ENCODE assay signal across 8 mouse cellular contexts in the genomic region with DNA sequence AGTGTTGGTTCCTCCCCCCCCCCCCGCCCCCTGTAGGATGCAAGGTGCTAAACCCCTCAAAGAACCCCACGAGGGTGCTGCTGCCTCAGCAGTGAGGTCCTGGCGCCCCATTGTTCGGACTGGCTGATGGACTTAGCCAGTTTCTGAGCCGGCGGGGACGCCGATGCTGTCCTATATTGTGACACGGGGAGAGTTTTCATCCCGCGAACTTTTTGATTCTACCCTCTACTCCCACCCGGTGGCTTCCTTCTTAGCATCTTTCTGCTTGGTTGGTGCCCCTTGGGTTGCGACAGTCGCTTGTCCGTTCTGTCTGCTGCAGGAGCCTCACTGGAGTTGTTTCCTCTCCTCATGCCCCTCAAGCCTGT. TPM values are rescaled to one million over a fixed set of nuclear protein-coding genes. Genes with fewer than 3 reads are reported as not detected.
DNase-seq lines count a peak whose midpoint lies in the region.

No protein-coding gene starts in this region.

- peaks cover 4% of the 10 kb centered on the region for H3K27me3 ChIP-seq in splenic B cell, adult 2 months (ENCODE audit: control insufficient read depth, insufficient read depth, low read length, poor library complexity, severe bottlenecking)

- no peaks in the 10 kb centered on the region for H3K36me3 ChIP-seq in splenic B cell, adult 2 months (ENCODE audit: control insufficient read depth, insufficient read depth, low read length, poor library complexity, severe bottlenecking)

- DNase-seq in ovary, adult 18-20 months (ENCODE audit: low spot score): peak; percentile 6
- no peak for DNase-seq in ovary, postnatal 10 days (ENCODE audit: low spot score)
- DNase-seq in embryo, embryonic 10.5 days (ENCODE audit: low spot score): peak; percentile 70
- peak; percentile 24 for DNase-seq in heart, postnatal 4 days
- DNase-seq in layer of hippocampus, postnatal 10 days (ENCODE audit: low spot score in 2 of 2): peak; percentile 57 to 60
- peak; percentile 18 for DNase-seq in lung, postnatal 36 days
- peak; percentile 40 for DNase-seq in splenic B cell, adult 2 months (ENCODE audit: low read depth, low spot score)
- DNase-seq in cerebellum, adult 11-12 months: no peak

RNA-seq across cellular contexts. Expression of a gene that starts 0.6 kb away (rescaled TPM):
- total RNA-seq in heart, postnatal 4 days (2021): 1 to 10 TPM; 2.1 to 2.4 TPM
- 10 to 100 TPM; 12.2 to 14.0 TPM for total RNA-seq in layer of hippocampus, postnatal 10 days (2021)

RNA-seq across cellular contexts. Expression of a gene that starts 55.1 kb away (rescaled TPM):
- 1 to 10 TPM; 1.3 to 2.2 TPM for total RNA-seq in heart, postnatal 4 days (2021)
- total RNA-seq in layer of hippocampus, postnatal 10 days (2021): 1 to 10 TPM; 1.1 TPM

Comparison
In these comparisons a context has a peak if more than half of its experiments do, and no peak if none do; other contexts are left out.
1. DNase-seq: peak in ovary, adult 18-20 months (single experiment), embryo, embryonic 10.5 days (single experiment), heart, postnatal 4 days (single experiment), layer of hippocampus, postnatal 10 days (2 of 2), lung, postnatal 36 days (single experiment) and splenic B cell, adult 2 months (single experiment); none in ovary, postnatal 10 days (single experiment) and cerebellum, adult 11-12 months (single experiment).